Mouse (Mus musculus): ENCODE data around the gene Msantd2.
A peak's percentile ranks its signal among the peaks of the same experiment; 100 is the strongest.

Gene Msantd2

DNA sequence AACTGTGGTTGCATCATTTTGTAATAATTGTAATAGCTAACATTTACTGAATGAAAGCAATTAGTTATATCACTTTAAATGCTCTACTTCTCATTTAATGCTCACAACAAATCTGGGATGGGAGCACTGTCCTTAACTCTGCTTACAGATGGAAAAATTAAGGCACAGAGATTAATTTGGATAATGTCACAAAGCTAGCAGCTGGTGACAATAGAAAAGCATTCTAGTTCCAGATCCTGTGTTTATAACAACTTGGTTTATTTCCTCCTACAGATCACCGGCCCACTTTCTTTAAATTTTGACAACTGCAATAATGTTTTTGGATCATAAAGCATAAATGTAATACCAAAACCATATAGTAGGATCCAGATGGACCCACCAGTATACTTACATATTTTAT, 16.9 kb downstream of the Msantd2 start:
- no peak for DNase-seq

DNA sequence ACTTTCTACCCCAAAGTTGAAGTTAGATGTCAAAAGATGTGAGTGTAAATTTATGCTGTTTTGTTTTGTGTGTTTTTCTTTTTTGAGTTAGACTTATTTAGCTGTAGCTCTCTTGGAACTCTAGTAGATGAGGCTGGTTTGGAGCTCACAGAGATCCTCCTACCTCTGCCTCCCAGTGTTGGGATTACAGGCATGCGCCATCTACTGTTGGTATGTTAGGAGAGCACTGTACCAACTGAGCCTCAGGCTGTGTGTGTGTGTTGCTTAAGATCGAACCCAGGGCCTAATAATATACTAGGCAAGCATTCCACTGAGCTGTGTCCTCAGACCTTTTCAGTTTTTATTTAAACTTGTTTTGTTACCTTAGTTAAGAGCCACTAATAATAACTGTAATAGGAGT, 23.0 kb downstream of the Msantd2 start:
- no peak for DNase-seq

DNA sequence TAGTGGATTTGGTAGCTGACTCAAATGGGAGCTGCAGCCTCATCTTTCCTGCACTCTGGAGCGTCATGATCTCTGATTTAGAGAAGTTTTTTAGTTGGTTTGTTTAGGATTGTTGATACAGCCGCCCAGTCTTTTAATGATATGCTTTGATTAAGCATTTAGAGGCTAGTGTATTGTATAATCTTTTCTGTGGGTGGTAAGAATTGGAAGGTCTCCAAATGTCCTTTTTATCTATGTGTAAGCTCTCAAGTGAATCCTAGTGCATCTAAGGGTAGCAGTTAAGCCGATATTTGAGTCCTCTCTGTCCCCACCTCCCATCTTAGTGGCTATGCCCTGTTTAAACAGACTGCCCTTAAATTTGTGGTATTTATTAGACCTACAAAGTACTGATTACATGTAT, 25.3 kb downstream of the Msantd2 start:
- DNase-seq, result no peak

DNA sequence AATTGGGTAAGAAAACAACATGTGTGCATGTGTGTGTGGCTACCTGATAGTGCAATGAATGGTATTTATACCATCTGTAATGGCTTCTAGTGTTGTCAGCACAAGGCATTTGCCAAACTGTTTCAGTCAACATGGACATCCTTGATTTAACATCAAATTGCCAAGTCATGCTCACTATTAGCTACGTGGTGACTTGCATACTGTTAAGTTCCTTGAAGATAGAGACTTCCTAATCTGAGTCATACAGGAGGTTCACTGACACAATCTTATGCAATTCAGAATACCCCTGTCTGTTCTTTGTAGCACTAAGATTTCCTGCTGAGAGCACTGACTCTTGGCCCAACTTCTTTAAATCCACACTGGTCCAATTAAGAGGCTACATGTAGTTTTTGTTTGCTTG, 28.3 kb downstream of the Msantd2 start:
- no peak for DNase-seq

DNA sequence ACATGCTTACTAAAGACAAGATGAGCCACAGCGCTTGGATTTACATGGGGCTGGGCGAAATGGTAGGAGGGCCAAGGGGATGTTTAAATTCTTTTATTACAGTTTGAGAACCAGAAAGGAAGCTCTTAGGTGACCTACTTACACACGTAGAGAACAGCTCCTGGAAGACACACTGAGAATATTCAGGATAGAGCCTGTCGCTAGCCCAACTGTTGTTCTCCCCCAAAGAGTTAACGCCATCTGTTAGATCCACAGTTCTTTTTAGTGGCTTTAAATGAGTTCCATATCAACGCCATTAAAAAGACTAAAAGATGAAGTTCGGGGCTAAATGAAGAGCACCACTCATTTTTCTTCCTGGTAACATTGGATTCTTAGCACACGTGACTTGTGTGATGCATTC, 29.9 kb downstream of the Msantd2 start:
- no peak for DNase-seq

DNA sequence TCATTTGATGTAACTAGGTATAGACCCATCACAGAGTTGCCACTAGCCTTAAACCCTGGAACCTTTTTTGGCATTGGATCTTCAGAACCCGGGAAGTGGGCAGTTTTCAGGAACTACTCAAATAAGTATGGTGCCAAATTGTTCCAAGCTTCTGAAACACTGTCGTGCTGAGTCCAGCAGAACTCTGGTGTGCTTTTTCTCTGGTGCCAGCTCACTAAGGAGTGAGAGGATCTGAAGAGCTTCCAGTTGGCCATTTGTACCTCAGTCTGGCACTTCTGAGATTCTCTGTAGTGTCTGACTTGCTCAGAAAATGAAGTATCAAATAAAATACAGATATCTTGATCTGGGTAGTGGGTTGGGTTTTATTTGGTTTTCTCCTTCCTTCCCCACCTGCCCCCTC, 30.9 kb downstream of the Msantd2 start:
- DNase-seq, result no peak

DNA sequence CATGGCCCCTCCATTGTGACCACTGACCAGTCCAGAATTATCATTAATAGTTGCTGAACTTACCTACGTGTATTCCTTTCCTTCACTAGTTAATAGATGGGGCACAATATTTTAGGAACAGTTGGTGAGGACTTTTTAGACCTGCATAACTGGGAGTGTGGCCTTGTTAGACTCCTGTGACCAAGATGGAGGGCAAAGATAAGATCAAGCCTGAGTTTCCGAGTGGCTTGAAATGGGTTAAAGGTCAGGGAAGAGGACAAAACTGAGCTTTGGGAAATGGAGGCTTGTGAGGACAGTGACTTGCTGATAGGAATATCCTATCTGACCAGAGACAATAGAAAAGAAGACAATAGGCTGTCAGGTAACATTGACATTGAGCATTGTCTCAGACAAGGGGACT, 36.3 kb downstream of the Msantd2 start:
- no peak for DNase-seq

DNA sequence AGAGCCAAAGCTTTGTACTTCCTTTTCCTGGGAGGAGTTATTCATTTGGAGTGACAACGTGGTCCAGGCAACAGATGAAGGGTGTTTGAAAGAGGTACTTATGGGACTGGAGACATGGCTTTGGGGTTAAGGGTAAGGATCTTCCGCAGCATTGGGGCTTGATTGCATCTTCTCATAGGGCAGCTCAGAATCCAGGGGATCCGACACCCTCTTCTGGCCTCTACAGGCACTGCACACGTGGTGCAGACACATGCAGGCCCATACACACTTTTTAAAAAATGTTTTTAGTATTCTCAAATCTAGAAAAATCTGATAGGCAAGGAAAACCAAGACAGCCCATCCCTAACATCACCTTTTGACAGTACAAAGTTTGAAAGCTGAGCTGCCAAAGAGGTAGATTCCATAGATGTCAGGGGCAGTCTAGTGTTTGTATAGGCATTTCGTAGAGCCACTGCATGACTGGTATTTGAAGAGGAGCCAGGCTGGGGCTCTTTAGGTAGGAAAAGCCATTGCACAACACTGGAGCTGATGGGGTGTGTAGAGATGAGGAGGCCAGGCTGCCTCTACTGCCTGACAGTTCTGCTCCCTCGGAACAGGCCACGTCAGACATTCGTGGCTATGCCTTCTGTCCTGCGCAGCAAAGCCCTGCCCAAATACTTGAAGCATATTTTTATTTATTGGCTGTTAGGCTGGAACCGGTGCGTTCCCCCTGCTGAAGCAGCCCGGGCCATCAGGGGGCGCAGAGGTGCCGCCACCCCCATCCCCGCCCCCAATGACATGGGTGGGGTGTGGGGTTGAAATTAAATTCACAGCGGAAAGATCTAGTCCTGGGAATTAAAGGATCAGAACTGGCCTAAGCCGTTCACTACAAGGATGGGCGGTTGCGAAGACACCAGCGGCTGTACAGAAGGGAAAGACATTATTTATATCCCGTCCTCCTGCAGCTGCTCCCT, 37.6 kb downstream of the Msantd2 start:
- peak; percentile 85 for DNase-seq

DNA sequence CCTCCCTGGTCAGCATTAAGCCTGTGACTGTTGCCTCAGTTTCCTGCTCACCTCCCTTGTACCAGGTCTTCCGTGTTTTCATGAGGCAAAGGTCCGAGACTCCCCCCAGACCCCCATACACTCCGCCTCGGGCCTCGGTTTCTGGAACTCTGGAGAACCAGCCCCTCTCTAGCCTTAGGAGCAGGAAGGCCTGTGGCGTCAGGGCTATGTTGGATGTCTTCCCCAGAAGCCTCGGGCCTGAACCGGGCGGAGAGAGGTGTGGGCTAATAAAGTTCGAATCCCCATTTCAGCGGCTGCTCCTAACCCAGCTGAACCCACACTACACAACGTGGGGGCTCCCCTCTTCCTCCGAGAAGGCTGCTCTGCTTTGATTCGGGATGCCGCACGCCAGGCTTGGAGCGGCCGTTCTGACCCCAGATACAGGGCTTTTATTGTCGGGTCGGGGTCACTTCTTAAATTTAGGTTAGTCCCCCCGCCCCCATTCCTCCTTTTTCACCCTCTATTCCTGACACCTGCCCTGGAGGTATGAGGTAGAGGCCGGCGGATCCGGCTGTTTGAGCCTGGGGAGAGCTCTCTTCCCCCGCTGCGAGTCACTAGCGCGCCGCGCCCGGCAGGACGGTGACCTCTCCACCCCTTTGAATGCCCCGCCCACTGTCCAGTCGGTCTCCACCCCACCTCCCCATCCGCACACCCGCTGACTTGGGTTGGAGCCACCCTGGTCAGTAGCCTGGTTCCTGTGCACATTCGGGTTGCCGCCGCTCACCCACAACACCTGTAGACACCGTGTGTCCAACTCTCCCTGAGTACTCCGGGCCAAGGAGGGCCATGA, 38.5 kb downstream of the Msantd2 start, which contains the start of gene Esam:
Gene Esam (plus strand): TSS at position 683 of the 829 bp plus-strand sequence.
- DNase-seq, result peak; percentile 93

DNA sequence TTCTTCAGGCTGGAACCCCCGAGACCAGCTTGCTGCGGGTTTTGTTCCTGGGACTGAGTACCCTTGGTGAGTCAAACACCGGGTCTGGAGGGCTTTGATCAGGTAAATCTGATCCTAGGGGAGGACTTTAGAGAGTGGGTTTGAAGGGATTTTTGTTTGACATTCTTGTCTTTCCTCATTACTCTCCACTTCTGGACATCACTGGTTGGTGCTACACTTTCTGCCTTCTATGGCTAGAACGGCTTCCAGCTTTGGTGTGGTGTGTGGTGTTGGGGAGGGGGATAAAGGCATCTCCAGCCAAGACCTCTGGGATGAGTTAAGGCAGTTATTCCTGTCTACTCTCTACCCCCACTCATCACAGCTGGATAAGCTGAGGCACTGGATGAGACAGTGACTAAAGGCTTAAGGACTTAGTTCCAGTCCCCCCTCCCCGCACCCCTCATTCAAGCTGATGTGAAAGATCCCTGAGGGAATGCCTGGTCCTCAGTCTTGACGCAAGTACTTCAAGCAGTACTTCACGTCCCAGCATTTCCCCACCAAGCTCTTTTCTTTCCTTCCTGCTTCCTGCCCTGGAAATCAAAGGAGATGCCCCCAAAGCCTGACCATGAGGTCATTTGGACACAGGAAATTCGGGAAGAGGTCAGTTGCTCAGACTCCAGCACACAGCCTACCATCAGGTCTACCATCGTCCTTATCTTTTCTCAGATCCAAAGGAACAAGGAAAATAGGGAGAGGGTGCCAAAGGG, 39.3 kb downstream of the Msantd2 start:
- peak; percentile 77 for DNase-seq

DNA sequence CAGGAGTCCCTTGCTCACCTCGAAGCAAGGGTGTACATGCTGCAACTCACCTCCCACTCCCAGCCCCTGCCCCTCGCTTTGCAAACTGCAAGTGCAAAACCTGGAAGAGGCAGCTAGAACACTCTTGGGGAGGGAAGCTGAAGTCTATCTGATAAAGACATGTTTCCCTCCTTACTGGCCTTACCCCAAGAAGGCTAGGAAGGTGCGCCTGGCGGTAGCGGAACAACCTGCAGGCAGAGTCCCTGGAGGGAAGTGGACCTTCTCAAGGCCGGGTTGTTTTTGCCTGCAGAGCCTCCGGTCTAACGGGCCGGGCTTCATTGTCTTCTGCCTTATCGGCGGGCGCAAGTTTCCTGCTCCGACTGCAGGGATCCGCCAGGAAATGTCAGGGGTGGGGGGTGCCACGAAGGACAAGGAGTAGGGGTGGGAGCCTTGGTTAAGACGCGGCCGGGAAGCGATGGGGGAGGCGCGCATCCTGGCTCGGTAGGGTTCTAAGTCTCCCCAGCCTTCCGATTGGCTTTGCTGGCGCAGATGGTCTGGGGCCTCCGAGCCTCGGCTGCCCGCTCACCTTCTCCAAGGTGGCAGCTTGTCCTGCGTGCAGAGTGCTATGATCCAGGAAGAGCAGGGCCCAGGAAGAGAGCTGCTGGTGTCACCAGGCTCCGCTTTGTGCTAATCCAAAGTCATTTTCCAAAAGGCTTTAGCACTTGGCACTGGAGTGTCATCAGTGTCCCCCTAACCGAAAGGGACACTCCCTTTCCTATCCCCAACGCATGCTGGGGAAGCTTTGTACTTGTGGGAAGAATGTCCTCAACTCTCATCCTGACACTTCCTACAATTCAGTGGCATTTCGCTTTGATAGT, 41.1 kb downstream of the Msantd2 start:
- peak; percentile 92 for DNase-seq

DNA sequence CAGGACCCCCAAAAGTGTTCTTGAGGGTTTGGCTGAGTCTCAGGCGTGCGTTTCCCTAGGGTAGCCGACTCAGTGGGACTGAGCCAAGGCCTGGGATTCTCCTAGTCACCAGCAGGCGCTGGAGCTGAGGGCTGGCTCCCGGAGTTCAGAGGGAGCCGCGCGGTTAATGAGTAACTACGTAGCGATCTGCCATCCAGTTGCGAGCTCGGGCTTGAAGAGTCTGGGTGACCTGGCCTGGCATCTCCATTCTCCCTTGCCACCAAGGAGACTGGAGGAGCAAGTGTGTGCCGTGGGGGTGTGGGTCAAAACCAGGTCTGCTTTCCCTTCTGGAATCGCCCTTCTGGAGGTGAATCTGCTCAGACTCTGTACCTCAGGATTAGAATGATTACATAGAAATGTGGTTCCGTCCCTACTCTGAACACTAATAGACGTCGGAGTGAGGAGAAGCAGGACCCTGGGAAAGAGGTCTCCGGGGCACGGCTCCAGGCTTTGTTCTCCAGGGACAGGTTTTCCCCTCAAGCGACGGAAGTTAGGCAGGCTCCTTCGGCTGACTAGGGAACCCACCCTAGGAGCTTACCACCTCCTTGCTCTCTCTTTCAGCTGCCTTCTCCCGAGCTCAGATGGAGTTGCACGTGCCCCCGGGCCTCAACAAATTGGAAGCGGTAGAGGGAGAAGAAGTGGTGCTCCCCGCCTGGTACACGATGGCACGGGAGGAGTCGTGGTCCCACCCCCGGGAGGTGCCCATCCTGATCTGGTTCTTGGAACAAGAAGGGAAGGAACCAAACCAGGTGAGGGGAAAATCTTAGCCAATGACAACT, 42.0 kb downstream of the Msantd2 start:
- DNase-seq, result peak; percentile 85

DNA sequence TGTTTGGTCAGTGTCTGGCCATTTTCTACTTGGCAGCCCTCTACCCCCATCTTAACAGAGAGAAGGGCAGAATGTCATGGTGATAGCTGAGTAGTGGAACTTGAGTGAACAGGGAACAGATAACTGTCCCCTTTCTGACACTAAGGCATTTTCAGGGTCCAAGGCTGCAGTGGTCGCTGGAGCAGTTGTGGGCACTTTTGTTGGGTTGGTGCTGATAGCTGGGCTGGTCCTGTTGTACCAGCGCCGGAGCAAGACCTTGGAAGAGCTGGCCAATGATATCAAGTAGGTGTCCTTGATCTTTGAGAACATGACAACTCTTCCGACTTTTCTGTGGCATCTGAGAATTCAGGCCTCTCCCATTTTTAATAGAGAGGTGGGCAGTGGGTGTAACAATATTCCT, 47.7 kb downstream of the Msantd2 start:
- DNase-seq, result no peak

DNA sequence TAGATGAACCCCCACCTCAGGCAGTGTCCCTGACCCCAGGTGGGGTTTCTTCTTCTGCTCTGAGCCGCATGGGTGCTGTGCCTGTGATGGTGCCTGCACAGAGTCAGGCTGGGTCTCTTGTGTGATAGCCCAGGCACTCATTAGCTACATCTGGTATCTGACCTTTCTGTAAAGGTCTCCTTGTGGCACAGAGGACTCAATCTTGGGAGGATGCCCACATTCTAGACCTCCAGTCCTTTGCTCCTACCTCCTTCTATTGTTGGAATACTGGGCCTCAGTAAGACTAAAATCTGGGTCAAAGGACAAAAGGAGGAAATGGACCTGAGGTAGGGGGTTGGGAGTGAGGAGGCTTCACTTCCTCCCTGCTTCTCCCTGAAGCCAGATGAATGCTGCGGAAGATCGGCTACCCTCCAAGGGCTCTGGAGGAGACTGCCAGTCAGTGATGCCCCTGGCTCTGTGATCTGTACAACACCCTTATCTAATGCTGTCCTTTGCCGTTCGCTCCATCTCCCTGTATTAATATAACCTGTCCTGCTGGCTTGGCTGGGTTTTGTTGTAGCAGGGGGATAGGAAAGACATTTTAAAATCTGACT, 48.6 kb downstream of the Msantd2 start:
- peak; percentile 32 for DNase-seq

DNA sequence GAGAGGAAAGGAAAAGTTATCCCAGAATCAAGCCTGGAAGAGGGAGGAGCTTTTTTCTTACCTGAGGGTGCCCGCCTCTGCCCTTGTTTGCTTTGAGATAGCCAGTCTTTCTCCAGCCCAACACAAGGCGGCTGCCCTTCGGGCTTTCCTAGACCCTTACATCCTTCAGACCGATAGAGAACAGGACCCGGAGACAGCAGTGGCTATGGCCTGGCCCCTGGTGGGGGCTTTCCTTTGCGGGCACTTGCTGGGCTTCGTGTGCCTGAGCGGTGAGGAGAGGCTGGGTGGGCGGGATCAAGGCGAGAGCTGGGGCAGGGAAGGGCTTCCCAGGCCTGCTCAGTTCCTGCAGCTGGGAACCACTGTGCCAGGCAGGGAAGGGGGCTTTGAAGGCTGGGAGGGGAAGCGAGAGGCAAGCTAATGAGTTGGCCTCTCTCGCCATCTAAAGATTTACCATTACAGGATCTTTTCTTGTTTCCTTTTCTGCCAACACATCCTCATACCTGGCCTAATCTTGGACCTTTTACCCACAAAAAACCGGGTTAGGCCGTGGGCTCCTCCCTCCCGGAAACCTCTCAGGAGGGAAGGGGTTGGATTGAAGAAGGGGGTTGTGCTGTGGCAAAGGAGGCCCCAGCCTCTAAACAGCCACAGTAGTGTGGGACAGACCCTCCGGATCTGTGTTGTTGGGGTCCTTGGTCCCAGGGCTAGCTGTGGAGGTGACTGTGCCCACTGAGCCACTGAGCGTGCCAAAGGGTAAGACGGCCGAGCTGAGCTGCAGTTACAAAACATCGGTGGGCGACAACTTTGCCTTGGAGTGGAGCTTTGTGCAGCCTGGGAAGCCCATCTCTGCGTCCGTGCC, 50.3 kb downstream of the Msantd2 start, which contains the start of gene Vsig2:
Gene Vsig2 (plus strand): TSS at position 86 of the 856 bp plus-strand sequence.
- no peak for DNase-seq

DNA sequence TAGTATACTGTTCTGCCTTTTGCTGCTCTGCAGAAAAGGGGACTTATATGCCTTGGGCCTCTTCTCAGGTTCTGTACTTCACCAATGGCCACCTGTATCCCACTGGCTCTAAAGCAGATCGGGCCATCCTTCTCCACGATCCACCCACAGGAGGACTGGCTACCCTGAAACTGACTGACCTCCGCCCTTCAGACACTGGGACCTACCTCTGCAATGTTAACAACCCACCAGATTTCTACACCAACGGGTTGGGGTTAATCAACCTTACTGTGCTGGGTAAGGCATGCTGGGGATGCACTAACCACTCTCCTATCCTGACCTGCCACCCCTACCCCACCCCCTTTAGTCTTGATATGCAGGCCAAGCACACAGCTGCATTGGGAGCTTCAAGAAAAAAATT, 51.1 kb downstream of the Msantd2 start:
- DNase-seq, result no peak

DNA sequence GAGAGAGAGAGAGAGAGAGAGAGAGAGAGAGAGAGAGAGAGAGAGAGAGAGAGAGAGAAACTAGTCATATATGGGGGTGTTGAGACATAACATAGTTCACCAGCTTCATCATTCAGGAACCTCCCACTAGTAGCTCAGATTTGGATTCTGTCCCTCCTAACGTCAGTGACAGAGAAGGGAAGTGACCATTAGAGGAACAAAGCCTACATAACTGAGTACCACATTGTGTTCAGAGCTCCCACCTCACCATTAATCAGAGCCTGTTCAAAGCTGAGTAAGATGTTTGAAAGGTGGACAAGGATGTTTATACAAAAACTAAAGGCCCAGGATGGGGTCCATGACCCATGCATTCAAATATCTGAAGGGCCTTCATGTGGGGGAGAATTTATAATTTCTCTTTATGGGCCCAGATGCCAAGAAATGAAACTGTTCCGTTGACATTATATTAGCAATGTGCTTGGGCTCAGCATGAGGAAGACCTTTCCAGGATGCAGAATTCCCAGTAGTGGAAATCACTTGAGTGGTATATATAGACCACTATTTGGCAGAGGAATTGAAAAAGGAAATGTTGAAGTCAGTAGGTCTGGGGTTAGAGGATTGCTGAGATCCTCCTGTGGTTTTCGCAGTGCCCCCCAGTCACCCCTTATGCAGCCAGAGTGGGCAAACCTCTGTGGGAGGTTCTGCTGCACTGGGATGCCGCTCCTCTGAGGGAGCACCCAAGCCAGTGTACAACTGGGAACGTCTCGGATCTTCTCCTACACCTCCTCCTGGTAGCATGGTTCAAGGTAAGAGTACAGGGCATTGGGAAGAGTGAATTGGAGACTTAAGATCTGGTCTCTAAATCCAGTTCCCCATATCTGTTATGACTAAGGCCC, 51.8 kb downstream of the Msantd2 start:
- no peak for DNase-seq

DNA sequence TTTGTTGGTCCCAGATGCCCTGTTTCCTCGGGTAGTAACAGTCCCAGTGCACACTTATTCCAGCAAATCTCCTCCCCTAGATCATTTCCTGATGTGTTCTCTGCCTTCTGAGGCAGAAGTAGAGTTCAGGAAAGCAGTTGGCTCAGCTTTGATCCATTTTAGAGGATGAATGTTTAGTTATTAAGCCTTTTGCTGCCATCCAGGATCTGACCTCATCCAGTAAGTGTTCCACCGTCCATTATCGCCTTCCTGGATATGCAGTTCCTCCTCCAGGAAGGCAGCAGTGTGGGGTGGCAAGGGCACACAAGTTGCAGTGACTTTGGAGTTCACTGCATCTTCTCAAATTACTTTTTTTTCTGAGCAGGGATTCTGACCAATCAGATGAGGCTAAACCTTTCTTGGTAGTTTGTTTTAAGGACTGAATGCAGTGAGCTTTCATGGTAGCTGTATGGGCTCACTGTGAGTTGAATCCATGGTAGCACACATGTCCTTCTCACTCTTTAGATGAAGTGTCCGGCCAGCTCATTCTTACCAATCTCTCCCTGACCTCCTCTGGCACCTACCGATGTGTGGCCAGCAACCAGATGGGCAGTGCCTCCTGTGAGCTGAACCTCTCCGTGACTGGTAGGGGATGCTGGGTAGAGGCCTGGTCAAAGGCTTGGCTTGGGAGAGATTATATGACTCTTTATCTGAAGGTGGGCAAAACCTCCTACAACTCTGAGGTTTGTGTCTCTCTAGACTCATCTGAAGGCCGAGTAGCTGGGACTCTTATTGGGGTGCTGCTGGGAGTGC, 52.9 kb downstream of the Msantd2 start:
- DNase-seq, result peak; percentile 38
